Mouse (Mus musculus) megakaryocyte, embryonic 14.5 days (primary cell): ENCODE data around the gene Syt5. TPM values are rescaled to one million over a fixed set of nuclear protein-coding genes. Genes with fewer than 3 reads are reported as not detected.
"Not testable (repeated sequence)": the region's sequence is repeated elsewhere in the genome, so short reads cannot be mapped to it uniquely, and the experiment has no call there.

Source experiments
- H3K27me3 ChIP-seq: replicated peaks from 2 replicates; pipeline ENCODE3; 2012; ENCODE audit warnings: inconsistent platforms
- H3K36me3 ChIP-seq: replicated peaks from 2 replicates; pipeline ENCODE3; 2012; ENCODE audit warnings: low read length, inconsistent platforms, mixed read lengths
- H3K4me1 ChIP-seq: 2 replicates; pipeline ENCODE4 v1.6.1; 2012; ENCODE audit warnings: inconsistent platforms
- H3K4me3 ChIP-seq: replicated peaks from 2 replicates; pipeline ENCODE3; 2012; ENCODE audit warnings: moderate library complexity, mild to moderate bottlenecking, inconsistent platforms
- H3K9me3 ChIP-seq: 2 replicates; pipeline ENCODE4 v1.6.1; 2012; ENCODE audit warnings: inconsistent platforms
- FLI1 ChIP-seq: IDR thresholded peaks from 2 replicates; pipeline ENCODE4 v1.6.1; 2012; ENCODE audit warnings: low read length, inconsistent platforms, mixed read lengths
- GATA1 ChIP-seq: IDR thresholded peaks from 3 replicates; pipeline ENCODE4 v1.6.1; 2012; ENCODE audit warnings: mixed read lengths, low read length, inconsistent platforms, borderline replicate concordance
- polyA plus RNA-seq: library from polyadenylated mRNA; stranded (reverse); fragments of >175 nt; gene quantifications from 2 replicates; pipeline ENCODE4 v1.2.3, GENCODE M21; 2012; ENCODE audit warnings: low replicate concordance; ENCODE audit not compliant: insufficient read depth

The Syt5 gene
- polyA plus RNA-seq = 2.6 TPM in 1 of 2 replicates, not detected in the other

- H3K4me3 ChIP-seq = peak within 1 kb of the TSS; percentile 50
- no peaks in the 10 kb centered on the region for H3K36me3 ChIP-seq
- peaks cover 12% of the 10 kb centered on the region for H3K4me1 ChIP-seq
- peaks cover 68% of the 10 kb centered on the region for H3K27me3 ChIP-seq
- no peaks in the 10 kb centered on the region for H3K9me3 ChIP-seq
- TF ChIP-seq GATA1 (no peak), FLI1 (no peak)
Measured at GRCm38 (mm10) chr7:4547221-4547641, at the start of gene Syt5. Gene Syt5 (minus strand): TSS chr7:4547541.

GRCm38 (mm10) chr7:4597046-4597445, 49.7 kb upstream of the Syt5 start:
- not testable (repeated sequence) for H3K36me3 ChIP-seq, H3K4me3 ChIP-seq, H3K27me3 ChIP-seq, H3K4me1 ChIP-seq
- H3K9me3 ChIP-seq = peaks cover 13% of the 10 kb centered on the region

GRCm38 (mm10) chr7:4581481-4581880, 34.1 kb upstream of the Syt5 start:
- not testable (repeated sequence) for H3K9me3 ChIP-seq, H3K27me3 ChIP-seq, H3K4me1 ChIP-seq, H3K4me3 ChIP-seq, H3K36me3 ChIP-seq

GRCm38 (mm10) chr7:4572361-4572760, 25.0 kb upstream of the Syt5 start:
- H3K4me3 ChIP-seq, H3K4me1 ChIP-seq, H3K27me3 ChIP-seq: not testable (repeated sequence)

GRCm38 (mm10) chr7:4562660-4563059, 15.3 kb upstream of the Syt5 start:
- H3K4me3 ChIP-seq = no peak overlapping the region
- H3K9me3 ChIP-seq = no peaks in the 10 kb centered on the region
- H3K27me3 ChIP-seq = peaks cover 10% of the 10 kb centered on the region
- TF ChIP-seq GATA1 = no peak
- TF ChIP-seq FLI1 = no peak
- H3K36me3 ChIP-seq = no peaks in the 10 kb centered on the region
- no peaks in the 10 kb centered on the region for H3K4me1 ChIP-seq

More at GRCm38 (mm10) chr7:4572361-4572760, 25.0 kb upstream of the Syt5 start:
- not testable (repeated sequence) for H3K9me3 ChIP-seq, H3K36me3 ChIP-seq

- TF ChIP-seq GATA1 = no peak
- TF ChIP-seq FLI1 = no peak
- Histone ChIP-seq H3K4me1 (peaks cover 6% of the 10 kb centered on the region; the same call in 1 of the 2 replicates), H3K27me3 (peaks cover 36% of the 10 kb centered on the region)
Measured at GRCm38 (mm10) chr7:4557167-4557560, 9.8 kb upstream of the Syt5 start.

GRCm38 (mm10) chr7:4556256-4557166, 9.2 kb upstream of the Syt5 start:
- no peaks in the 10 kb centered on the region for H3K9me3 ChIP-seq
- H3K4me1 ChIP-seq = peaks cover 6% of the 10 kb centered on the region; the same call in 1 of the 2 replicates
- H3K4me3 ChIP-seq = no peak overlapping the region
- no peak for TF ChIP-seq FLI1
- no peak for TF ChIP-seq GATA1
- peaks cover 38% of the 10 kb centered on the region for H3K27me3 ChIP-seq
- no peaks in the 10 kb centered on the region for H3K36me3 ChIP-seq

More at GRCm38 (mm10) chr7:4557167-4557560, 9.8 kb upstream of the Syt5 start:
- H3K9me3 ChIP-seq = no peaks in the 10 kb centered on the region
- no peak overlapping the region for H3K4me3 ChIP-seq
- no peaks in the 10 kb centered on the region for H3K36me3 ChIP-seq

GRCm38 (mm10) chr7:4546591-4547131, 680 bp downstream of the Syt5 start:
- Histone ChIP-seq H3K4me1 (peaks cover 12% of the 10 kb centered on the region), H3K9me3 (no peaks in the 10 kb centered on the region), H3K27me3 (peaks cover 65% of the 10 kb centered on the region), H3K36me3 (no peaks in the 10 kb centered on the region), H3K4me3 (no peak overlapping the region)
- TF ChIP-seq FLI1 (no peak), GATA1 (no peak)

- TF ChIP-seq GATA1 (no peak), FLI1 (no peak)
- Histone ChIP-seq H3K36me3 (no peaks in the 10 kb centered on the region), H3K9me3 (no peaks in the 10 kb centered on the region), H3K4me3 (no peak overlapping the region), H3K4me1 (peaks cover 12% of the 10 kb centered on the region), H3K27me3 (peaks cover 61% of the 10 kb centered on the region)
Measured at GRCm38 (mm10) chr7:4546050-4546449, 1.3 kb downstream of the Syt5 start.

- Histone ChIP-seq H3K36me3 (no peaks in the 10 kb centered on the region), H3K27me3 (peaks cover 56% of the 10 kb centered on the region), H3K4me3 (no peak overlapping the region), H3K9me3 (no peaks in the 10 kb centered on the region), H3K4me1 (peaks cover 10% of the 10 kb centered on the region)
- TF ChIP-seq FLI1 (no peak), GATA1 (no peak)
Measured at GRCm38 (mm10) chr7:4542013-4542412, 5.3 kb downstream of the Syt5 start.

- no peak overlapping the region for H3K4me3 ChIP-seq
- no peaks in the 10 kb centered on the region for H3K36me3 ChIP-seq
- H3K9me3 ChIP-seq = no peaks in the 10 kb centered on the region
- H3K27me3 ChIP-seq = peaks cover 49% of the 10 kb centered on the region
- TF ChIP-seq FLI1 (no peak), GATA1 (no peak)
- peaks cover 3% of the 10 kb centered on the region for H3K4me1 ChIP-seq
Measured at GRCm38 (mm10) chr7:4541344-4541743, 6.0 kb downstream of the Syt5 start.
